Mouse (Mus musculus): ENCODE measurements around the gene Bmp15.

Bmp15 gene

GRCm38 (mm10) chrX:6320621-6321020 lies at the start of gene Bmp15:
Bmp15 (minus strand) TSS chrX:6320721.
- no peak for DNase-seq (ENCODE audit: low spot score in 2 of 2)

- DNase-seq (ENCODE audit: low spot score in 2 of 2), result no peak
These were observed 48.3 kb upstream of the Bmp15 start for GRCm38 (mm10) chrX:6368822-6369221.

- DNase-seq (ENCODE audit: low spot score in 2 of 2), result no peak
These were observed 37.1 kb upstream of the Bmp15 start for GRCm38 (mm10) chrX:6357503-6358114.

- no peak for DNase-seq (ENCODE audit: low spot score in 2 of 2)
These were observed 36.4 kb upstream of the Bmp15 start for GRCm38 (mm10) chrX:6356876-6357275.

GRCm38 (mm10) chrX:6345273-6345959 lies 24.9 kb upstream of the Bmp15 start:
- no peak for DNase-seq (ENCODE audit: low spot score in 2 of 2)

- no peak for DNase-seq (ENCODE audit: low spot score in 2 of 2)
These were observed 3.5 kb upstream of the Bmp15 start for GRCm38 (mm10) chrX:6324056-6324455.

- DNase-seq (ENCODE audit: low spot score in 2 of 2), result no peak
These were observed 2.8 kb downstream of the Bmp15 start for GRCm38 (mm10) chrX:6317747-6318146.

Measured in natural killer cell, adult 2 months (primary cell).